Mouse (Mus musculus) heart, adult 2 months (tissue): ENCODE results near the gene Cntfr.
"Not testable (repeated sequence)": the region's sequence is repeated elsewhere in the genome, so short reads cannot be mapped to it uniquely, and the experiment has no call there.

ENCODE experiments used
- CTCF ChIP-seq: fragments of 200-600 bp; IDR thresholded peaks from 2 replicates; pipeline ENCODE4 v1.8.1; 2022; ENCODE audit warnings: antibody characterized with exemption, mild to moderate bottlenecking, moderate library complexity
- EP300 ChIP-seq: fragments of 200-500 bp; IDR thresholded peaks from 2 replicates; pipeline ENCODE4 v1.6.1; 2011; ENCODE audit warnings: low read depth, low read length, control low read depth; ENCODE audit not compliant: insufficient read depth
- POLR2A ChIP-seq: fragments of 200-500 bp; IDR thresholded peaks from 2 replicates; pipeline ENCODE4 v1.6.1; 2011; ENCODE audit warnings: mild to moderate bottlenecking, low read depth, low read length, control low read depth; ENCODE audit not compliant: insufficient read depth

GRCm38 (mm10) chr4:41690014-41690413 is 6.9 kb downstream of the Cntfr start:
- not testable (repeated sequence) for TF ChIP-seq CTCF, POLR2A, EP300
